Comparison of ENCODE assay signal across 9 mouse cellular contexts in genomic region chr10:5549871-5550167, GRCm38 (mm10). TPM values are rescaled to one million over a fixed set of nuclear protein-coding genes. Genes with fewer than 3 reads are reported as not detected.
A peak's percentile ranks its signal among the peaks of the same experiment; 100 is the strongest.
DNase-seq lines count a peak whose midpoint lies in the region; ATAC-seq and TF ChIP-seq lines count a peak whose summit lies in the region.
"Had no signal": no experiment of that assay in that cellular context is flagged by ENCODE, and none has a peak within 500 bp of the region (broad histone marks: within the 10 kb centered on the region; RNA-seq: fewer than 3 reads in every experiment).

No protein-coding gene starts in this region.

- peak; percentile 23 to 37 for DNase-seq in heart, adult 9 months (ENCODE audit: low spot score in 2 of 2)
- DNase-seq in heart, postnatal 25 days (ENCODE audit: low spot score): no peak
- no peak for DNase-seq in forebrain, embryonic 11.5 days (ENCODE audit: low spot score)
- no peak for DNase-seq in midbrain, embryonic 14.5 days
- DNase-seq in layer of hippocampus, postnatal 10 days (ENCODE audit: low spot score in 2 of 2): no peak
- no peak for DNase-seq in adrenal gland, postnatal 25 days
- DNase-seq in natural killer cell, adult 2 months (ENCODE audit: low spot score in 2 of 2): no peak

- peak overlapping the region; percentile 49 for H3K4me3 ChIP-seq in forebrain, embryonic 11.5 days (ENCODE audit: low read depth, low read length)
- peak overlapping the region; percentile 41 for H3K4me3 ChIP-seq in intestine, postnatal 0 days (ENCODE audit: low read depth, low read length)
- H3K4me3 ChIP-seq in midbrain, embryonic 14.5 days (replicated peaks; ENCODE audit: low read depth, low read length): peak overlapping the region; percentile 70

- H3K27ac ChIP-seq in forebrain, embryonic 11.5 days (ENCODE audit: low read depth, low read length): no peak overlapping the region
- no peak overlapping the region for H3K27ac ChIP-seq in intestine, postnatal 0 days (ENCODE audit: low read depth, low read length)
- H3K27ac ChIP-seq in midbrain, embryonic 14.5 days (replicated peaks; ENCODE audit: low read depth, low read length): peak overlapping the region; percentile 81

- peak overlapping the region; percentile 95 for H3K4me2 ChIP-seq in forebrain, embryonic 11.5 days (ENCODE audit: low read depth, low read length, severe bottlenecking)
- H3K4me2 ChIP-seq in intestine, postnatal 0 days (replicated peaks; ENCODE audit: low read depth): peak overlapping the region; percentile 73
- H3K4me2 ChIP-seq in midbrain, embryonic 14.5 days (ENCODE audit: low read length): peak overlapping the region; percentile 83

- H3K9me3 ChIP-seq in forebrain, embryonic 11.5 days (ENCODE audit: control insufficient read depth, low read length): no peaks in the 10 kb centered on the region
- H3K9me3 ChIP-seq in intestine, postnatal 0 days (ENCODE audit: control insufficient read depth): no peaks in the 10 kb centered on the region
- no peaks in the 10 kb centered on the region for H3K9me3 ChIP-seq in midbrain, embryonic 14.5 days (ENCODE audit: control insufficient read depth, low read length)

- H3K36me3 ChIP-seq in forebrain, embryonic 11.5 days (ENCODE audit: control insufficient read depth, insufficient read depth, low read length): no peaks in the 10 kb centered on the region
- H3K36me3 ChIP-seq in intestine, postnatal 0 days (ENCODE audit: control insufficient read depth, insufficient read depth): no peaks in the 10 kb centered on the region
- no peaks in the 10 kb centered on the region for H3K36me3 ChIP-seq in midbrain, embryonic 14.5 days (ENCODE audit: control insufficient read depth, insufficient read depth, low read length)

- intact Hi-C loops in heart, postnatal 25 days (cut with DNase I): loop anchor here (5.0 to 10.0 kb wide), 4 partner anchors 42 to 235 kb away; partner anchors contain the start of gene Myct1

- H3K4me1 ChIP-seq in forebrain, embryonic 11.5 days (replicated peaks; ENCODE audit: control insufficient read depth, insufficient read depth, low read length): peaks cover 2% of the 10 kb centered on the region; the same call in 1 of the 2 replicates
- H3K4me1 ChIP-seq in intestine, postnatal 0 days (replicated peaks; ENCODE audit: control insufficient read depth, insufficient read depth, low read length): no peaks in the 10 kb centered on the region
- H3K4me1 ChIP-seq in midbrain, embryonic 14.5 days (ENCODE audit: control insufficient read depth, insufficient read depth, low read length): peaks cover 5% of the 10 kb centered on the region; the same call in 1 of the 2 replicates

- peak; percentile 45 for ATAC-seq in forebrain, embryonic 11.5 days (replicated peaks; ENCODE audit: low FRiP score)
- ATAC-seq in intestine, postnatal 0 days: no peak
- ATAC-seq in midbrain, embryonic 14.5 days (ENCODE audit: low FRiP score, low TSS enrichment): peak; percentile 5; the same call in 1 of the 2 replicates

- H3K27me3 ChIP-seq in forebrain, embryonic 11.5 days (ENCODE audit: control insufficient read depth, insufficient read depth, low read length): no peaks in the 10 kb centered on the region
- H3K27me3 ChIP-seq in intestine, postnatal 0 days (replicated peaks; ENCODE audit: control insufficient read depth, insufficient read depth, low read length): no peaks in the 10 kb centered on the region
- H3K27me3 ChIP-seq in midbrain, embryonic 14.5 days (ENCODE audit: control insufficient read depth, insufficient read depth, low read length): no peaks in the 10 kb centered on the region
- H3K27me3 ChIP-seq: CH12.LX had no signal

- 7% methylated on average over 6 of the region's 6 CpGs for WGBS in forebrain, embryonic 11.5 days
- 20% methylated on average over 6 of the region's 6 CpGs for WGBS in intestine, postnatal 0 days
- WGBS in midbrain, embryonic 14.5 days: 3% methylated on average over 6 of the region's 6 CpGs

- no peak for TF ChIP-seq CTCF in intestine, postnatal 0 days (IDR thresholded peaks at IDR 0.05; ENCODE audit: low read depth)

- peak overlapping the region; percentile 54 for H3K9ac ChIP-seq in forebrain, embryonic 11.5 days (ENCODE audit: low read length)
- H3K9ac ChIP-seq in intestine, postnatal 0 days (ENCODE audit: low read depth, low read length): no peak overlapping the region
- peak overlapping the region; percentile 79 for H3K9ac ChIP-seq in midbrain, embryonic 14.5 days (replicated peaks; ENCODE audit: low read length)

RNA-seq across cellular contexts. Expression of gene Syne1, which starts 1.5 kb away (rescaled TPM):
- total RNA-seq in heart, postnatal 25 days (2021): 10 to 100 TPM; 63.2 to 70.1 TPM
- 2.4 and 3.4 TPM in 2 replicates for polyA plus RNA-seq in forebrain, embryonic 11.5 days (2014; fragmentation: Nextera tagmentation; extraction: Ambion mirVana)
- 4.3 and 5.7 TPM in 2 replicates for polyA plus RNA-seq in intestine, postnatal 0 days (2015; fragmentation: Nextera tagmentation; extraction: Ambion mirVana)
- 17.8 and 20.7 TPM in 2 replicates for polyA plus RNA-seq in midbrain, embryonic 14.5 days (2014; fragmentation: Nextera tagmentation; extraction: Ambion mirVana)
- 100 to 1,000 TPM; 126 to 137 TPM for total RNA-seq in layer of hippocampus, postnatal 10 days (2021)
- total RNA-seq in adrenal gland, postnatal 25 days (2021): 17.1 and 21.7 TPM in 2 replicates

RNA-seq across cellular contexts. Expression of gene Myct1, which starts 43.8 kb away (rescaled TPM):
- 10 to 100 TPM; 13.3 to 19.5 TPM for total RNA-seq in heart, postnatal 25 days (2021)
- 1.5 and 2.2 TPM in 2 replicates for polyA plus RNA-seq in forebrain, embryonic 11.5 days (2014; fragmentation: Nextera tagmentation; extraction: Ambion mirVana)
- polyA plus RNA-seq in intestine, postnatal 0 days (2015; fragmentation: Nextera tagmentation; extraction: Ambion mirVana): 3.7 and 4.1 TPM in 2 replicates
- 0.66 and 1.4 TPM in 2 replicates for polyA plus RNA-seq in midbrain, embryonic 14.5 days (2014; fragmentation: Nextera tagmentation; extraction: Ambion mirVana)
- total RNA-seq in layer of hippocampus, postnatal 10 days (2021): 1 to 10 TPM; 1.0 to 1.3 TPM
- total RNA-seq in adrenal gland, postnatal 25 days (2021): 5.1 and 6.6 TPM in 2 replicates
- total RNA-seq: CH12.LX had no signal

Comparison
In these comparisons a context has a peak if more than half of its experiments do, and no peak if none do; other contexts are left out.
1. DNase-seq: peak in heart, adult 9 months (2 of 2); none in heart, postnatal 25 days (single experiment), forebrain, embryonic 11.5 days (single experiment), midbrain, embryonic 14.5 days (single experiment), layer of hippocampus, postnatal 10 days (0 of 2), adrenal gland, postnatal 25 days (single experiment) and natural killer cell, adult 2 months (0 of 2).
2. Peak in every context shown above with its lines, with median percentiles within 50 percentile points of each other: H3K4me2 ChIP-seq and H3K4me3 ChIP-seq.